In the genomic region with DNA sequence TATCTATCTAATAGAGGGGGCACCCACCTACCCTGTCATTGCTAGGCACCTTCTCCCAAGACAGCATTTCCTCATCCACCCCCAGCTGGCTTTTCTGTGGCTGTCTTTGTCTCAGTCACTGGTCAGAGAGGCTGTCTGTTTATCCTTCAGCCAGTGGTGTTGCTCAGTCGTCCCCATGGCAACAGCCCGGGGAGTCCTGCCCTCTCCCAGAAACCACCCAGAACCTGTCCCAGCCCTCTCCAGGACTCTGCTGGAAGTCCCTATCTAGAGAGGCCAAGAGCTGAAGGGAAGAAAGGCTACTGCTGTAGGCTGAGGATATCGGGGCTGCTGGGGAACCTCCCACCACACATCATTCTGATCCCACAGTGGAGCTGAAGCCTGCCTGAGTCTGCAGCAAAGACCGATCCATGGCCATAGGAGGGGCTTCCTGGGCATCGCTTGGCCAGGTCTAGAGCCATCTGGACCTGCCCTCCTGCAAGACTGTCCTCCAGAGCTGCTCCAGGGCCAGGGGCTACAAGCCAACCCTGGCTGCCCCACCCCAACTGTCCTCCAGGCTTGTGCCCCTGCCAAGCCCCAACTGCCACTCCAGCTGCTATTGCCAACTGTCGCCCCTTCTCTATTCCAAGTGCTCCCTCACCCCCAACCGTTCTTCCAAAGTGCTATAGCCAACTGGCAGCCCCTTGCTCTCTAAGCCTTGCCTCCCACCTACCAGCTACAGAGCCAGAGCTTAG, we compare ENCODE assay signal across 9 mouse cellular contexts. TPM values are rescaled to one million over a fixed set of nuclear protein-coding genes. Genes with fewer than 3 reads are reported as not detected.
DNase-seq lines count a peak whose midpoint lies in the region; ATAC-seq and TF ChIP-seq lines count a peak whose summit lies in the region.
"Had no signal": no experiment of that assay in that cellular context is flagged by ENCODE, and none has a peak within 500 bp of the region (broad histone marks: within the 10 kb centered on the region; RNA-seq: fewer than 3 reads in every experiment).

No protein-coding gene starts in this region.

- peak; percentile 63 for ATAC-seq in Patski
- 0 out of 2 replicates have a peak, but pooled peaks have one; percentile 5 for ATAC-seq in erythroblast, adult 5-6 weeks (replicated peaks; ENCODE audit: low FRiP score, poor library complexity, severe bottlenecking)

- no peak for TF ChIP-seq CTCF in Patski (IDR thresholded peaks at IDR 0.05)

- in situ Hi-C loops in Patski (cut with MboI; ENCODE audit: low pct_unique_long_range_greater_than_20kb), result no loop called here

- POLR2A ChIA-PET in Patski (lab: Charles Lee), result interaction anchor here (1.1 kb wide), 1 partner anchor 31 kb away, joined by 3 read pairs; no protein-coding TSS in a partner anchor

- H3K27me3 ChIP-seq in Patski, result peaks cover 4% of the 10 kb centered on the region

- DNase-seq in Patski (ENCODE audit: low read depth, low spot score), result peak; percentile 39
- peak; percentile 77 to 79 for DNase-seq in adrenal gland, postnatal 36 days
- peak; percentile 38 for DNase-seq in heart, postnatal 25 days (ENCODE audit: low spot score)
- peak; percentile 74 to 85 for DNase-seq in kidney, postnatal 4 days
- peak; percentile 84 for DNase-seq in lung, postnatal 10 days
- DNase-seq in right cerebral cortex, postnatal 10 days (ENCODE audit: low spot score in 2 of 2), result peak; percentile 76 to 86
- no peak for DNase-seq in thymus, postnatal 14 days

- intact Hi-C loops in heart, postnatal 25 days (cut with DNase I), result no loop called here

- CTCF ChIA-PET in Patski (lab: Charles Lee), result interaction anchor here (1.0 to 1.7 kb wide), 3 partner anchors 9 to 70 kb away, joined by 3 to 4 read pairs (median 3); partner anchors contain the start of gene Tpd52l2

RNA-seq across cellular contexts. Expression of gene Zbtb46, which starts 3.9 kb away (rescaled TPM):
- 9.4 TPM for polyA plus RNA-seq in Patski (2021)
- total RNA-seq in adrenal gland, postnatal 36 days (2021), result 10 to 100 TPM; 16.7 to 17.5 TPM
- 1.9 and 2.9 TPM in 2 replicates for total RNA-seq in erythroblast, adult 5-6 weeks (2015; ENCODE audit: low replicate concordance)
- 5.4 and 6.2 TPM in 2 replicates for total RNA-seq in erythroblast, adult 5-6 weeks (2017; ENCODE audit: low replicate concordance)
- total RNA-seq in heart, postnatal 25 days (2021), result 10 to 100 TPM; 10.1 to 14.2 TPM

RNA-seq across cellular contexts. Expression of gene Abhd16b, which starts 29.8 kb away (rescaled TPM):
- polyA plus RNA-seq in Patski (2021), result 1.0 TPM
- total RNA-seq in adrenal gland, postnatal 36 days (2021), result not detected
- total RNA-seq in erythroblast, adult 5-6 weeks (2015; ENCODE audit: low replicate concordance), result not detected in 2 replicates
- not detected in 2 replicates for total RNA-seq in erythroblast, adult 5-6 weeks (2017; ENCODE audit: low replicate concordance)
- total RNA-seq in heart, postnatal 25 days (2021), result not detected
- total RNA-seq: layer of hippocampus, adult 18-20 months had no signal

RNA-seq across cellular contexts. Expression of gene Tpd52l2, which starts 33.8 kb away (rescaled TPM):
- polyA plus RNA-seq in Patski (2021), result 179 TPM
- 100 to 1,000 TPM; 104 to 114 TPM for total RNA-seq in adrenal gland, postnatal 36 days (2021)
- total RNA-seq in erythroblast, adult 5-6 weeks (2015; ENCODE audit: low replicate concordance), result 21.3 and 27.5 TPM in 2 replicates
- 25.3 and 41.0 TPM in 2 replicates for total RNA-seq in erythroblast, adult 5-6 weeks (2017; ENCODE audit: low replicate concordance)
- total RNA-seq in heart, postnatal 25 days (2021), result 10 to 100 TPM; 59.7 to 66.0 TPM

RNA-seq across cellular contexts. Expression of gene Dnajc5, which starts 57.1 kb away (rescaled TPM):
- polyA plus RNA-seq in Patski (2021), result 110 TPM
- total RNA-seq in adrenal gland, postnatal 36 days (2021), result 10 to 100 TPM; 92.9 to 93.7 TPM
- 8.2 and 17.1 TPM in 2 replicates for total RNA-seq in erythroblast, adult 5-6 weeks (2015; ENCODE audit: low replicate concordance)
- total RNA-seq in erythroblast, adult 5-6 weeks (2017; ENCODE audit: low replicate concordance), result 12.7 and 14.8 TPM in 2 replicates
- 10 to 100 TPM; 65.4 to 67.8 TPM for total RNA-seq in heart, postnatal 25 days (2021)
